Mouse (Mus musculus): ENCODE measurements around the gene Bank1. TPM values are rescaled to one million over a fixed set of nuclear protein-coding genes. Genes with fewer than 3 reads are reported as not detected.
A peak's percentile ranks its signal among the peaks of the same experiment; 100 is the strongest.
"Not testable (repeated sequence)": the region's sequence is repeated elsewhere in the genome, so short reads cannot be mapped to it uniquely, and the experiment has no call there.

Bank1 gene
- total and polyA plus RNA-seq, 2 experiments from 2014 or later = 0.10 to 0.25 TPM

- Histone ChIP-seq H3K9ac (replicated peaks; ENCODE audit: low read length) (no peak overlapping the region), H3K9me3 (ENCODE audit: low read length) (no peaks in the 10 kb centered on the region), H3K27me3 (ENCODE audit: insufficient read depth, low read length) (no peaks in the 10 kb centered on the region), H3K4me3 (ENCODE audit: low read length) (no peak overlapping the region), H3K36me3 (ENCODE audit: insufficient read depth, low read length) (no peaks in the 10 kb centered on the region), H3K4me1 (ENCODE audit: insufficient read depth, low read length) (no peaks in the 10 kb centered on the region), H3K27ac (no peak overlapping the region), H3K4me2 (ENCODE audit: low read depth, low read length) (no peak overlapping the region)
- ATAC-seq = no peak
- DNase-seq (ENCODE audit: low spot score) = no peak
- TF ChIP-seq CTCF (IDR thresholded peaks at IDR 0.05; ENCODE audit: low read depth) = no peak
- WGBS = 83% methylated on average over 2 of the region's 2 CpGs
Measured at GRCm38 (mm10) chr3:136341911-136342310, 16.0 kb upstream of the Bank1 start.

GRCm38 (mm10) chr3:136339896-136340295 lies 14.0 kb upstream of the Bank1 start:
- DNase-seq (ENCODE audit: low spot score) = no peak
- no peak overlapping the region for H3K4me2 ChIP-seq (ENCODE audit: low read depth, low read length)
- no peak overlapping the region for H3K4me3 ChIP-seq (ENCODE audit: low read length)
- H3K4me1 ChIP-seq (ENCODE audit: insufficient read depth, low read length) = no peaks in the 10 kb centered on the region
- no peak overlapping the region for H3K27ac ChIP-seq
- no peaks in the 10 kb centered on the region for H3K36me3 ChIP-seq (ENCODE audit: insufficient read depth, low read length)
- no peak overlapping the region for H3K9ac ChIP-seq (replicated peaks; ENCODE audit: low read length)
- no peaks in the 10 kb centered on the region for H3K9me3 ChIP-seq (ENCODE audit: low read length)
- 92% methylated on average over 2 of the region's 2 CpGs for WGBS
- ATAC-seq = no peak
- H3K27me3 ChIP-seq (ENCODE audit: insufficient read depth, low read length) = no peaks in the 10 kb centered on the region
- no peak for TF ChIP-seq CTCF (IDR thresholded peaks at IDR 0.05; ENCODE audit: low read depth)

- H3K36me3 ChIP-seq (ENCODE audit: insufficient read depth, low read length) = no peaks in the 10 kb centered on the region
- WGBS = 75% methylated on average over 2 of the region's 2 CpGs
- ATAC-seq (no peak), DNase-seq (ENCODE audit: low spot score) (no peak)
- no peak overlapping the region for H3K4me3 ChIP-seq (ENCODE audit: low read length)
- H3K9me3 ChIP-seq (ENCODE audit: low read length) = no peaks in the 10 kb centered on the region
- no peak for TF ChIP-seq CTCF (IDR thresholded peaks at IDR 0.05; ENCODE audit: low read depth)
- no peaks in the 10 kb centered on the region for H3K4me1 ChIP-seq (ENCODE audit: insufficient read depth, low read length)
- H3K27me3 ChIP-seq (ENCODE audit: insufficient read depth, low read length) = no peaks in the 10 kb centered on the region
- no peak overlapping the region for H3K9ac ChIP-seq (replicated peaks; ENCODE audit: low read length)
- H3K4me2 ChIP-seq (ENCODE audit: low read depth, low read length) = no peak overlapping the region
- no peak overlapping the region for H3K27ac ChIP-seq
Measured at GRCm38 (mm10) chr3:136331135-136331534, 5.3 kb upstream of the Bank1 start.

GRCm38 (mm10) chr3:136330043-136330442 lies 4.2 kb upstream of the Bank1 start:
- DNase-seq (ENCODE audit: low spot score) (no peak), ATAC-seq (no peak)
- Histone ChIP-seq H3K9ac (replicated peaks; ENCODE audit: low read length) (no peak overlapping the region), H3K4me2 (ENCODE audit: low read depth, low read length) (no peak overlapping the region), H3K4me3 (ENCODE audit: low read length) (no peak overlapping the region), H3K27ac (no peak overlapping the region), H3K27me3 (ENCODE audit: insufficient read depth, low read length) (no peaks in the 10 kb centered on the region), H3K4me1 (ENCODE audit: insufficient read depth, low read length) (no peaks in the 10 kb centered on the region), H3K9me3 (ENCODE audit: low read length) (no peaks in the 10 kb centered on the region), H3K36me3 (ENCODE audit: insufficient read depth, low read length) (no peaks in the 10 kb centered on the region)
- no peak for TF ChIP-seq CTCF (IDR thresholded peaks at IDR 0.05; ENCODE audit: low read depth)

GRCm38 (mm10) chr3:136329133-136329532 lies 3.3 kb upstream of the Bank1 start:
- H3K27me3 ChIP-seq (ENCODE audit: insufficient read depth, low read length) = no peaks in the 10 kb centered on the region
- WGBS = 20% methylated on average over 6 of the region's 6 CpGs
- ATAC-seq (no peak), DNase-seq (ENCODE audit: low spot score) (peak; percentile 6)
- 0 out of 2 replicates have a peak, but pooled peaks have one; percentile 13 for TF ChIP-seq CTCF (IDR thresholded peaks at IDR 0.05; ENCODE audit: low read depth)
- no peak overlapping the region for H3K4me3 ChIP-seq (ENCODE audit: low read length)
- H3K27ac ChIP-seq = no peak overlapping the region
- no peaks in the 10 kb centered on the region for H3K4me1 ChIP-seq (ENCODE audit: insufficient read depth, low read length)
- H3K9me3 ChIP-seq (ENCODE audit: low read length) = no peaks in the 10 kb centered on the region
- H3K36me3 ChIP-seq (ENCODE audit: insufficient read depth, low read length) = no peaks in the 10 kb centered on the region
- H3K4me2 ChIP-seq (ENCODE audit: low read depth, low read length) = no peak overlapping the region
- H3K9ac ChIP-seq (replicated peaks; ENCODE audit: low read length) = no peak overlapping the region

GRCm38 (mm10) chr3:136324716-136325115 lies 1.1 kb downstream of the Bank1 start:
- not testable (repeated sequence) for H3K4me1 ChIP-seq (ENCODE audit: insufficient read depth, low read length); H3K9me3 ChIP-seq (ENCODE audit: low read length); H3K27ac ChIP-seq; DNase-seq (ENCODE audit: low spot score); H3K36me3 ChIP-seq (ENCODE audit: insufficient read depth, low read length); H3K9ac ChIP-seq (replicated peaks; ENCODE audit: low read length); ATAC-seq; H3K4me2 ChIP-seq (ENCODE audit: low read depth, low read length); H3K4me3 ChIP-seq (ENCODE audit: low read length); H3K27me3 ChIP-seq (ENCODE audit: insufficient read depth, low read length)
- 91% methylated on average over 6 of the region's 6 CpGs for WGBS

GRCm38 (mm10) chr3:136321936-136322335 lies 3.9 kb downstream of the Bank1 start:
- H3K4me1 ChIP-seq (ENCODE audit: insufficient read depth, low read length) = no peaks in the 10 kb centered on the region
- H3K36me3 ChIP-seq (ENCODE audit: insufficient read depth, low read length) = no peaks in the 10 kb centered on the region
- H3K9ac ChIP-seq (replicated peaks; ENCODE audit: low read length) = no peak overlapping the region
- no peaks in the 10 kb centered on the region for H3K27me3 ChIP-seq (ENCODE audit: insufficient read depth, low read length)
- no peak overlapping the region for H3K4me2 ChIP-seq (ENCODE audit: low read depth, low read length)
- H3K4me3 ChIP-seq (ENCODE audit: low read length) = no peak overlapping the region
- no peaks in the 10 kb centered on the region for H3K9me3 ChIP-seq (ENCODE audit: low read length)
- ATAC-seq (no peak), DNase-seq (ENCODE audit: low spot score) (no peak)
- H3K27ac ChIP-seq = no peak overlapping the region
- WGBS = 92% methylated on average over 3 of the region's 3 CpGs
- no peak for TF ChIP-seq CTCF (IDR thresholded peaks at IDR 0.05; ENCODE audit: low read depth)

Data from hindbrain, postnatal 0 days (tissue).